Mouse (Mus musculus) layer of hippocampus, postnatal 10 days (tissue): ENCODE data around the gene Zfp365. TPM values are rescaled to one million over a fixed set of nuclear protein-coding genes. Genes with fewer than 3 reads are reported as not detected.

Source experiments
- DNase-seq, 2 experiments: peaks; one replicate each; pipeline ENCODE4 v3.0.0; 2021; ENCODE audit warnings: low spot score in 2 of 2
- total RNA-seq, 2 experiments: library from RNA; stranded (reverse); gene quantifications; 2 replicates each; pipeline ENCODE4 v1.2.3; 2021

Zfp365 gene
- total RNA-seq, 2 experiments from 2014 or later: 68.7 to 73.4 TPM

- no peak for DNase-seq
Observed at GRCm38 (mm10) chr10:67906063-67906462, 6.4 kb downstream of the Zfp365 start.

- DNase-seq: no peak
Observed at GRCm38 (mm10) chr10:67903387-67903786, 9.1 kb downstream of the Zfp365 start.

GRCm38 (mm10) chr10:67901179-67901578 lies 11.3 kb downstream of the Zfp365 start:
- DNase-seq: no peak

- DNase-seq: no peak
Observed at GRCm38 (mm10) chr10:67898949-67899675, 13.3 kb downstream of the Zfp365 start.

GRCm38 (mm10) chr10:67898355-67898935 lies 14.0 kb downstream of the Zfp365 start:
- DNase-seq: no peak

- DNase-seq: no peak
Observed at GRCm38 (mm10) chr10:67897281-67897680, 15.2 kb downstream of the Zfp365 start.

GRCm38 (mm10) chr10:67894683-67895082 lies 17.8 kb downstream of the Zfp365 start:
- no peak for DNase-seq

- DNase-seq: peak; percentile 53 to 54
Observed at GRCm38 (mm10) chr10:67894059-67894458, 18.4 kb downstream of the Zfp365 start.

- no peak for DNase-seq
Observed at GRCm38 (mm10) chr10:67893226-67893625, 19.2 kb downstream of the Zfp365 start.

- DNase-seq: no peak
Observed at GRCm38 (mm10) chr10:67891126-67891525, 21.3 kb downstream of the Zfp365 start.

- no peak for DNase-seq
Observed at GRCm38 (mm10) chr10:67887971-67888370, 24.5 kb downstream of the Zfp365 start.

GRCm38 (mm10) chr10:67880692-67881091 lies 31.8 kb downstream of the Zfp365 start:
- no peak for DNase-seq

GRCm38 (mm10) chr10:67871811-67872210 lies 40.7 kb downstream of the Zfp365 start:
- DNase-seq: peak; percentile 79 to 83

GRCm38 (mm10) chr10:67868234-67868633 lies 44.2 kb downstream of the Zfp365 start:
- DNase-seq: no peak

- no peak for DNase-seq
Observed at GRCm38 (mm10) chr10:67865841-67866240, 46.6 kb downstream of the Zfp365 start.

- DNase-seq: no peak
Observed at GRCm38 (mm10) chr10:67865063-67865462, 47.4 kb downstream of the Zfp365 start.

GRCm38 (mm10) chr10:67862331-67862730 lies 50.1 kb downstream of the Zfp365 start:
- peak; percentile 38 to 55 for DNase-seq

GRCm38 (mm10) chr10:67858878-67859277 lies 53.6 kb downstream of the Zfp365 start:
- peak; percentile 81 to 85 for DNase-seq

GRCm38 (mm10) chr10:67857561-67857906 lies 54.9 kb downstream of the Zfp365 start:
- peak in 1 of 2 experiments; percentile 22 for DNase-seq

GRCm38 (mm10) chr10:67856791-67857560 lies 55.5 kb downstream of the Zfp365 start:
- DNase-seq: no peak

- DNase-seq: no peak
Observed at GRCm38 (mm10) chr10:67855760-67856159, 56.7 kb downstream of the Zfp365 start.

- no peak for DNase-seq
Observed at GRCm38 (mm10) chr10:67852411-67852810, 60.1 kb downstream of the Zfp365 start.
